14 mouse cellular contexts compared by ENCODE assay signal in the genomic region with DNA sequence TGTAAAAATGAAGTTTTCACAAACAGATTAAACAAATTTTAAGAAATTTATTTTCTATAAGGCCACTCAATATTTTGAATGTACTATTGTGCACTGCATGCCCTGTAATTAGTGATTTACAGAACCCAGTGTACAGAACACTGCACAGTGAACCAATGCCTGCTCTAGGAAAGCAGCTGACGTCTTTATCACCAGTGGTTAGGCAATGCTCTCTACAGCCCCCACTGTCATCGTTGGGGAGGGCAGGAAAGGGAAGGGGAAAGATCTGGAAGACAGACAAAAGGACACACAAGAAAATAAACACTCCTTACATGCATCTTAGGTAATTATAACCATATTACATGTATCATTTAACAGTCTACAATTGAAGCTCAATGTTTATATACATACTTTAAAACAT.
A peak's percentile ranks its signal among the peaks of the same experiment; 100 is the strongest.
DNase-seq lines count a peak whose midpoint lies in the region; ATAC-seq and TF ChIP-seq lines count a peak whose summit lies in the region.
"Had no signal": no experiment of that assay in that cellular context is flagged by ENCODE, and none has a peak within 500 bp of the region (broad histone marks: within the 10 kb centered on the region; RNA-seq: fewer than 3 reads in every experiment).

No protein-coding gene starts in this region.

- no peak for TF ChIP-seq POLR2A in lung, adult 2 months (IDR thresholded peaks at IDR 0.05; ENCODE audit: borderline replicate concordance, extremely low read depth, low read depth, low read length)

- no peak overlapping the region for H3K27ac ChIP-seq in heart, embryonic 10.5 days
- no peak overlapping the region for H3K27ac ChIP-seq in lung, embryonic 14.5 days (ENCODE audit: low read depth)
- H3K27ac ChIP-seq: forebrain, embryonic 12.5 days; limb, embryonic 15.5 days; midbrain, embryonic 15.5 days had no signal

- peak; percentile 31 for DNase-seq in heart, postnatal 4 days
- no peak for DNase-seq in heart, embryonic 10.5 days (ENCODE audit: low spot score)
- peak; percentile 49 for DNase-seq in lung, embryonic 14.5 days
- no peak for DNase-seq in lung, adult 2 months
- DNase-seq in kidney, postnatal 25 days = peak; percentile 46 to 60
- no peak for DNase-seq in embryo, embryonic 10.5 days (ENCODE audit: low spot score)
- DNase-seq: cerebellum, adult 9-11 months; gastrocnemius, postnatal 25 days; thymus, postnatal 36 days had no signal

- H3K9ac ChIP-seq in lung, embryonic 14.5 days = no peak overlapping the region
- H3K9ac ChIP-seq: forebrain, embryonic 12.5 days; limb, embryonic 15.5 days; midbrain, embryonic 15.5 days had no signal

- TF ChIP-seq CTCF in lung, embryonic 14.5 days (IDR thresholded peaks at IDR 0.05; ENCODE audit: low read depth) = 0 out of 2 replicates have a peak, but pooled peaks have one; percentile 17
- no peak for TF ChIP-seq CTCF in lung, adult 2 months (IDR thresholded peaks at IDR 0.05; ENCODE audit: insufficient read depth, low read length)

- H3K9me3 ChIP-seq in heart, embryonic 10.5 days = no peaks in the 10 kb centered on the region
- no peaks in the 10 kb centered on the region for H3K9me3 ChIP-seq in lung, embryonic 14.5 days (ENCODE audit: low read depth, low read length)
- H3K9me3 ChIP-seq: forebrain, embryonic 12.5 days; limb, embryonic 15.5 days; midbrain, embryonic 15.5 days had no signal

- H3K4me2 ChIP-seq in lung, embryonic 14.5 days = no peak overlapping the region
- H3K4me2 ChIP-seq: forebrain, embryonic 12.5 days; limb, embryonic 15.5 days; midbrain, embryonic 15.5 days had no signal

- WGBS in heart, embryonic 10.5 days = 26% methylated on average over 2 of the region's 2 CpGs
- WGBS in lung, embryonic 14.5 days = 15% methylated on average over 2 of the region's 2 CpGs
- 10% methylated on average over 2 of the region's 2 CpGs for WGBS in lung, adult 2 months

- 0 out of 2 replicates have a peak, but pooled peaks cover 6% of the 10 kb centered on the region for H3K4me1 ChIP-seq in heart, embryonic 10.5 days
- no peaks in the 10 kb centered on the region for H3K4me1 ChIP-seq in lung, embryonic 14.5 days (ENCODE audit: insufficient read depth)
- peaks cover 6% of the 10 kb centered on the region for H3K4me1 ChIP-seq in lung, adult 2 months (ENCODE audit: control insufficient read depth, insufficient read depth, low read length)
- H3K4me1 ChIP-seq: midbrain, embryonic 15.5 days had no signal

- no peaks in the 10 kb centered on the region for H3K36me3 ChIP-seq in heart, embryonic 10.5 days
- H3K36me3 ChIP-seq in lung, embryonic 14.5 days (ENCODE audit: insufficient read depth) = no peaks in the 10 kb centered on the region
- H3K36me3 ChIP-seq: forebrain, embryonic 12.5 days; limb, embryonic 15.5 days; midbrain, embryonic 15.5 days had no signal

- H3K4me3 ChIP-seq in heart, embryonic 10.5 days = no peak overlapping the region
- no peak overlapping the region for H3K4me3 ChIP-seq in lung, embryonic 14.5 days (ENCODE audit: low read depth, low read length)
- H3K4me3 ChIP-seq in lung, adult 2 months (replicated peaks; ENCODE audit: extremely low read depth, low read depth, low read length) = no peak overlapping the region
- H3K4me3 ChIP-seq: forebrain, embryonic 12.5 days; limb, embryonic 15.5 days; midbrain, embryonic 15.5 days had no signal

- no peak for ATAC-seq in lung, embryonic 14.5 days (ENCODE audit: insufficient read depth)
- peak; percentile 72; the same call in 1 of the 2 replicates for ATAC-seq in megakaryocyte progenitor cell, adult 5-6 weeks (replicated peaks; ENCODE audit: poor library complexity)
- ATAC-seq: hindbrain, embryonic 16.5 days; midbrain, embryonic 15.5 days had no signal

- no peaks in the 10 kb centered on the region for H3K27me3 ChIP-seq in heart, embryonic 10.5 days (ENCODE audit: insufficient read depth, poor library complexity, severe bottlenecking)
- H3K27me3 ChIP-seq in lung, embryonic 14.5 days (ENCODE audit: insufficient read depth, low read length) = no peaks in the 10 kb centered on the region
- H3K27me3 ChIP-seq: forebrain, embryonic 12.5 days; limb, embryonic 15.5 days; midbrain, embryonic 15.5 days had no signal

Comparison
In these comparisons a context has a peak if more than half of its experiments do, and no peak if none do; other contexts are left out.
1. DNase-seq: peak in heart, postnatal 4 days (single experiment), lung, embryonic 14.5 days (single experiment) and kidney, postnatal 25 days (2 of 2); none in heart, embryonic 10.5 days (single experiment), lung, adult 2 months (single experiment) and embryo, embryonic 10.5 days (single experiment).